Mouse (Mus musculus): Measurements from ENCODE around the gene Naa38. TPM values are rescaled to one million over a fixed set of nuclear protein-coding genes. Genes with fewer than 3 reads are reported as not detected.

Naa38 gene
- polyA plus RNA-seq, 1 experiment: 229 TPM

GRCm38 (mm10) chr11:69412548-69412947 is 17.3 kb downstream of the Naa38 start:
- Histone ChIP-seq H3K36me3 (ENCODE audit: control insufficient read depth, insufficient read depth) (peaks cover 31% of the 10 kb centered on the region), H3K79me3 (ENCODE audit: low read depth) (peaks cover 47% of the 10 kb centered on the region), H3K27me3 (ENCODE audit: control insufficient read depth, insufficient read depth, insufficient read length) (no peaks in the 10 kb centered on the region), H3ac (ENCODE audit: control insufficient read depth, insufficient read length, low read depth) (no peak overlapping the region), H3K4me3 (ENCODE audit: insufficient read depth, poor library complexity, severe bottlenecking) (no peak overlapping the region), H3K79me2 (ENCODE audit: control insufficient read depth, insufficient read depth) (peaks cover 89% of the 10 kb centered on the region)
- TF ChIP-seq USF1 (IDR thresholded peaks at IDR 0.05; ENCODE audit: low read depth): no peak
- no peak for TF ChIP-seq FOSL1 (IDR thresholded peaks at IDR 0.05; ENCODE audit: insufficient read depth, low read length, poor library complexity, severe bottlenecking)
- TF ChIP-seq MYOD1 (IDR thresholded peaks at IDR 0.05; ENCODE audit: control insufficient read depth, insufficient read length, low read depth): no peak
- no peak for TF ChIP-seq CEBPB (IDR thresholded peaks at IDR 0.05; ENCODE audit: low read depth)
- TF ChIP-seq MYOG (IDR thresholded peaks at IDR 0.05; ENCODE audit: control insufficient read depth, extremely low read depth, insufficient read length): no peak

- Histone ChIP-seq H3K79me3 (ENCODE audit: low read depth) (peaks cover 38% of the 10 kb centered on the region), H3ac (ENCODE audit: control insufficient read depth, insufficient read length, low read depth) (peak within 1 kb of the TSS; percentile 3), H3K79me2 (ENCODE audit: control insufficient read depth, insufficient read depth) (peaks cover 80% of the 10 kb centered on the region), H3K36me3 (ENCODE audit: control insufficient read depth, insufficient read depth) (peaks cover 26% of the 10 kb centered on the region), H3K27me3 (ENCODE audit: control insufficient read depth, insufficient read depth, insufficient read length) (no peaks in the 10 kb centered on the region), H3K4me3 (ENCODE audit: insufficient read depth, poor library complexity, severe bottlenecking) (peak within 1 kb of the TSS; percentile 78)
- no peak for TF ChIP-seq MAX (IDR thresholded peaks at IDR 0.05)
These were observed 18.2 kb downstream of the Naa38 start, which contains the start of gene Kdm6b for GRCm38 (mm10) chr11:69413221-69414181. TSS of gene Kdm6b (minus strand) at chr11:69413675.

- H3K79me3 ChIP-seq (ENCODE audit: low read depth): peaks cover 30% of the 10 kb centered on the region
- peaks cover 68% of the 10 kb centered on the region for H3K79me2 ChIP-seq (ENCODE audit: control insufficient read depth, insufficient read depth)
- peak overlapping the region; percentile 78 for H3K4me3 ChIP-seq (ENCODE audit: insufficient read depth, poor library complexity, severe bottlenecking)
- TF ChIP-seq USF1 (IDR thresholded peaks at IDR 0.05; ENCODE audit: low read depth) (no peak), CEBPB (IDR thresholded peaks at IDR 0.05; ENCODE audit: low read depth) (peak; percentile 61), MYOG (IDR thresholded peaks at IDR 0.05; ENCODE audit: control insufficient read depth, extremely low read depth, insufficient read length) (no peak)
- H3K36me3 ChIP-seq (ENCODE audit: control insufficient read depth, insufficient read depth): peaks cover 26% of the 10 kb centered on the region
- H3K27me3 ChIP-seq (ENCODE audit: control insufficient read depth, insufficient read depth, insufficient read length): no peaks in the 10 kb centered on the region
- H3ac ChIP-seq (ENCODE audit: control insufficient read depth, insufficient read length, low read depth): peak overlapping the region; percentile 90
These were observed 19.4 kb downstream of the Naa38 start for GRCm38 (mm10) chr11:69414421-69415326.

GRCm38 (mm10) chr11:69415327-69415667 is 20.0 kb downstream of the Naa38 start:
- TF ChIP-seq USF1 (IDR thresholded peaks at IDR 0.05; ENCODE audit: low read depth): no peak
- peak overlapping the region; percentile 78 for H3K4me3 ChIP-seq (ENCODE audit: insufficient read depth, poor library complexity, severe bottlenecking)
- no peaks in the 10 kb centered on the region for H3K27me3 ChIP-seq (ENCODE audit: control insufficient read depth, insufficient read depth, insufficient read length)
- H3K79me3 ChIP-seq (ENCODE audit: low read depth): peaks cover 25% of the 10 kb centered on the region
- H3ac ChIP-seq (ENCODE audit: control insufficient read depth, insufficient read length, low read depth): peak overlapping the region; percentile 90
- H3K36me3 ChIP-seq (ENCODE audit: control insufficient read depth, insufficient read depth): peaks cover 26% of the 10 kb centered on the region
- peaks cover 62% of the 10 kb centered on the region for H3K79me2 ChIP-seq (ENCODE audit: control insufficient read depth, insufficient read depth)

- Histone ChIP-seq H3K27me3 (ENCODE audit: control insufficient read depth, insufficient read depth, insufficient read length) (no peaks in the 10 kb centered on the region), H3K79me2 (ENCODE audit: control insufficient read depth, insufficient read depth) (peaks cover 56% of the 10 kb centered on the region), H3K79me3 (ENCODE audit: low read depth) (peaks cover 23% of the 10 kb centered on the region), H3K36me3 (ENCODE audit: control insufficient read depth, insufficient read depth) (peaks cover 26% of the 10 kb centered on the region), H3K4me3 (ENCODE audit: insufficient read depth, poor library complexity, severe bottlenecking) (peak overlapping the region; percentile 78), H3ac (ENCODE audit: control insufficient read depth, insufficient read length, low read depth) (peak overlapping the region; percentile 90)
- TF ChIP-seq MYOG (IDR thresholded peaks at IDR 0.05; ENCODE audit: control insufficient read depth, extremely low read depth, insufficient read length) (no peak), MAX (IDR thresholded peaks at IDR 0.05) (no peak), FOSL1 (IDR thresholded peaks at IDR 0.05; ENCODE audit: insufficient read depth, low read length, poor library complexity, severe bottlenecking) (no peak), CTCF (IDR thresholded peaks at IDR 0.05; ENCODE audit: control insufficient read depth, insufficient read depth, insufficient read length) (no peak), USF1 (IDR thresholded peaks at IDR 0.05; ENCODE audit: low read depth) (no peak), CEBPB (IDR thresholded peaks at IDR 0.05; ENCODE audit: low read depth) (no peak), MYOD1 (IDR thresholded peaks at IDR 0.05; ENCODE audit: control insufficient read depth, insufficient read length, low read depth) (no peak)
These were observed 20.6 kb downstream of the Naa38 start for GRCm38 (mm10) chr11:69415668-69416451.
